Mouse (Mus musculus) cerebellum, adult 11-12 months (tissue): ENCODE data around the gene Plekha5.
"Not testable (repeated sequence)": the region's sequence is repeated elsewhere in the genome, so short reads cannot be mapped to it uniquely, and the experiment has no call there.

Experiments
- DNase-seq: peaks from one replicate; pipeline ENCODE4 v3.0.0; 2022

Gene Plekha5

DNA sequence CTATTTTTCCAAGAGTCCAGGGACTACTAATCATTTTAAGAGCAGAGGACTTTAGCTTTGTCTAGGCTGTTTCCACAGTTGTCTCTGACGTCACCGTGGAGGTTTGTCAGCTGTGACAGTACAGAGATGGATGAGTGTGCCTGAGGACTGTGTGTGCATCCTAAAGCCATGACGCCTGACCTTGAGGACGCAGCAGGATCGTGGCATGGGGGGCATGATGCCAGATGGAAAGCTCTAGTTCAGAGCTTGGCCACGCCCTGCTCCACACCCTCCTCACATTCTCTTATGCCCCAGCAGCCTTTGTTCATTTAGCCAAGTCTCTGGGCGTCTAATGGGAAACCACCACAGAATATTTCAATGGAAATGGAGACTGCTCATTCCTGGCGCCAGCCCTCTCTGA, 111.7 kb downstream of the Plekha5 start:
- DNase-seq, result no peak

DNA sequence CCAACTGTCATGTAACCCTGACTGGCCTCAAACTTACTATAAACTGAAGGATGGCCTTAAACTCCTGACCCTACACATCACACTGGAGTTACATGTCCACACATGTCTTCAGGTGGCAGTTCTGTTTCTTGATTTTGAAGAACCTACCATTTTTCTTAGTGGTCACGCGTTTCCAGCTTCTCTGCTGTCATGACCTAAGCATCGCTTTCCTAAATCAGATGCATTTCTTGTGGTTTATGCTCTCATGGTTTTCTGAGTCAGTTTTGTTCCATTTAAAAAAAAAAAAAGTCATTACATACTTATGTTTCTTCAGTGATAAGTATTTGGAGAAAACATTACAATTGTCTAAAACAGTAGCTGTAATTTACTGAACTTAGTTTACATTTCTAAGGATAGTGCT, 118.1 kb downstream of the Plekha5 start:
- no peak for DNase-seq

GRCm38 (mm10) chr6:140543005-140543794, 119.3 kb downstream of the Plekha5 start:
- no peak for DNase-seq

GRCm38 (mm10) chr6:140546095-140546494, 122.2 kb downstream of the Plekha5 start:
- DNase-seq, result no peak

DNA sequence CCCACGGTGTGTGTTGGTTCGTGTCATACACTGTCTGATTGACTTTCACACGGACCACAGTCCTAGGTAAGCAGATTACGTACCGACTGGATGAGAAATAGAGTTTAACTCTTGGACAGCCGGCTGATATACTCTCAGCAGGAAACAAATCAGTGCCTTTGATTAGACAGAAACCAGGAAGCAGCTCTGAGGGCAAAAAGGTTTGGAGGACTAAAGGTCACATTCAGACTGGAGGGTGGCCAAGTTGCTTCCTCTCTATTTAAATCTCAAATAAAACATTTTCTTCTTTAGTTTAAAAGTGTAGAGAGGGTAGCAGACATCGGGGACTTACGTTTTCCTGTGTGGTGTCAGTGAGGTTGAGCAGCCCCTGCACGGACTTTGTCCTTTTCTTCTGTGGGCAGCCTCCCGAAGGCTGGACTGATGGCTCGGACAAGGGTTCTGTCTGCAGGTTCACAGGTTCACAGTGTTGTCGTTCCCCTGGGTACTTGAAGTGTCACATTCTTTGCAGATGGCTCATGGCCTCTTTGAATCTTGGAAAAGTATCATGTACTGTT, 122.9 kb downstream of the Plekha5 start:
- no peak for DNase-seq

GRCm38 (mm10) chr6:140547203-140547944, 123.5 kb downstream of the Plekha5 start:
- DNase-seq, result no peak

DNA sequence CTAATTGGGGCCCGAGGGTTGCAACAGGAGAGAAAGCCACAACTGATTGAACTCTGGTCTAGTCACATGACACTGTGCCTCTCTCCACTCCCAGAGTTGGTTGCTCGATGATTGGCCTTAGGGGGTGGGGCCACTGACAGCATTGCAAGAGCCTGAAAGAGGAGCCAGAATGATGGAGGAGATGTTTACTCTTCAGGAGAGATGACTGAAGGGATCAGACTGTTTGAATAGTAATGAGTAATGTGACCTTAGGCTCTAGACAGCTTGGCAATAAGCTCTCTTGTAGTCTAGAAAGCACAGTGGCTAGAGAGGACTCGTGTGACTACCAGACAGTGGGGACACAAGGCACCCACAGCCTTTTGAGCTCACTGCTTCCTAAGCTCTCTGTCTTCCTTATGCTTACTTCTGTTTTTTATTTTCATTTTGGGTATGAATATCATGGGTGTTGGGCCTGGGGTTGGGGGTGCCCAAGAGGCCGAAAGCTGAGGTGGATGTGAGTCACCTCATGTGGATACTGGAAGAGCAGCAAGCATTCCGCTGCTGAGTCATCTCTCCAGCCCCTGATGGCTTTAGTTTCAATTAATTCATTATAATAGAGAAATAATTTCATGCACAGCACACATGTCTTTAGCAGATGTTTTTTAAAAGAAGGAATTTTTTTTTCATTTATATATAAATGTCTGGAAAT, 124.4 kb downstream of the Plekha5 start:
- no peak for DNase-seq

GRCm38 (mm10) chr6:140550741-140551140, 126.9 kb downstream of the Plekha5 start:
- peak; percentile 56 for DNase-seq

- DNase-seq, result peak; percentile 46
These were observed 130.4 kb downstream of the Plekha5 start for GRCm38 (mm10) chr6:140554261-140554660.

- DNase-seq, result no peak
These were observed 135.6 kb downstream of the Plekha5 start for GRCm38 (mm10) chr6:140559411-140559810.

GRCm38 (mm10) chr6:140561151-140561916, 137.5 kb downstream of the Plekha5 start:
- no peak for DNase-seq

DNA sequence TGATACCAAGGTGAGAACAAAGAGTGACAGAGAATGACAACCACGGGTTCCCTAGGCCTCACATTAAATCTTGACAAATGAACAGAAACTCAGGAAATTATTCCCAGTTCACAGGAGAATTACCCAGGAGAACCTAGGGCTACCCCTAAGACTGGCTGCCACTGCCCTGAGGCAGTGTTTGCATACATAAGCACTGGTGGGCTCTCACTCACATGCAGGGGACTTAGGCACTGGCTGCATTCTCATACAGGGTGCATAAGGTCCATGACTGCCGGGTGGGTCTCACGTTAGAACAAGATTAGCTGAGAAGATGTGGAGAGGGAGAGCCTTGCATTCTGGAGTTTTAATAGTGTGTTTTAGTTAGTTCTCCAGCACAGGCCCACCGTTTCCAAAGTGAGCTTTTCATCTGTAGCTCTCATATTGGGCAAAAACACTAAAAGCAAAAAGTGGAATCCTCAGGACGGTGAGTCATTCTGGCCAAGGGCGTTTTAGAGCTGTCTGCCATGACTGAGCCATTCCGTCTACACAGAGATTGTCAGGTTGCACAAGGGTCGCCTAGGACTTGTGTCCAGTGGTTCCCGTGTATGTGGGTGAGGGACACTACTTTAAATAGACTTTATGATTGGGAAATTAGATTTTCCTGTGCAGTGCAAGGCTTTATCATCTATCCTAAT, 138.2 kb downstream of the Plekha5 start:
- DNase-seq, result no peak

DNA sequence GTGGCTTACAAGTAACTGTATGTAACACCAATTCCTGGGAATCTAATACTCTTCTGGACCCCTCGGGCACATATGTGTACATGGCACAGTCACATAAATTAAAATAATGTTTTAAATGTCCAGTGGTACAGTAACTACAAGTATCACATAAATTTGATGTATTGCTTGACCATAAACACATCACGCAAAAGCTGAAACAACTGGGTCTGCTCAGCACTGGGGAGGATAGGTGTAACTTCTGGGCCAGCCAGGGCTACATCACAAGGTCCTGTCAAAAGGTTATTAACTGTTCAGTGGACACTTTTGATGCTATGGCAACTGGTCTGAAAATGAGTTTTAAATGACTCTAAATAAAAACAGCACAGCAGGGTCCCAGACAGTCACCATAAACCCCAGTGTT, 143.3 kb downstream of the Plekha5 start:
- no peak for DNase-seq

GRCm38 (mm10) chr6:140567897-140568296, 144.0 kb downstream of the Plekha5 start:
- no peak for DNase-seq

DNA sequence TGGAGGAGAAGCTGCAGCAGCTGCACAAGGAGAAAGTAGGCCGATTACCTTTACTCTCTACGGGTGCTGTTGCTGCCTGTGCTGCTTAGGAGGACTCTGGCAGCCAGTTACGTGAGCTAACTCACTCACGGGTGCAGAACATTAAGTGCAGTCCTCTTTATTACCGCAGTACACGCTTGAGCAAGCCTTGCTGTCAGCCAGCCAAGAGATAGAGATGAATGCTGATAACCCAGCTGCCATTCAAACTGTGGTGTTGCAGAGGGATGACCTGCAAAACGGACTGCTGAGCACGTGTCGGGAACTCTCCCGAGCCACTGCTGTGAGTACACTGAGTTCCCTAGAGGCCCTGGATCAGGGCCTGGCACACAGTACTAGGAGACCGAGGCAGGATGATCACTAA, 146.3 kb downstream of the Plekha5 start:
- peak; percentile 56 for DNase-seq

- no peak for DNase-seq
These were observed 151.1 kb downstream of the Plekha5 start for GRCm38 (mm10) chr6:140574943-140575342.

DNA sequence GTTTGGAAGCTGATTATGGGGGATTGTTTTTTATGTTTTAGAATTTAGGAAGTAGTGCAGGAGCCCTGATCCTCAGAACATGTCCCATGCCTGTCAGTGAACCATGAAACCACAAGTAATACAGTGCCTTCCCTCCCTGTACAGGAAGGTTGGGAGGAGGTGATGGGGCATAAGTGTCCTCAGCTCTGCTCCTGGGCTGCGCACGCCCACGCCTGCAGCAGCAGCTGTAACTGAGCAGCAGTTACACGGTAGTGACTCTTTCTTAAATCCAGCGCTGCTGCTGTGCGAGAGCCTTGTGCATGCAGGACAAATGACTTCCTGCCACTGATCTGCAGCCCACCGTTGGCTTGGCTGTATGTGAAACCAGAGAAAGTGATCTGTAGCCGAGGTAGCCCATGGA, 152.3 kb downstream of the Plekha5 start:
- DNase-seq, result no peak

GRCm38 (mm10) chr6:140576961-140577821, 153.3 kb downstream of the Plekha5 start:
- DNase-seq, result no peak

DNA sequence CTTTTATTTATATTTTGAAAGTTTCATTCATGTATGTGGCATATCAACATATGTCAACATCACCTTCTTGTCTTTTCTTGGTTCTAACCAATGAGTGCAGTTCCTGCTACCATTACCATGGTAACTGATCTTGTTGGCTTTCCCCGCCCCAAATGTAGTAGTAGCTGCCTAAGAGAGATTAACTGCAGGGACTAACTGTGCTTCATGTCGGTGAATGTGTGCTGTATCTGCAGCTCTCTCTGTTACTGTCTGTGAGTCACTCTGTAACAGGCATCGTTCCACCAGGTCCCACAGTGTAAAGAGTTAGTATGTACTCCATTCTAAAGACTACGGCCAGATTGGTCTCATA, 153.9 kb downstream of the Plekha5 start:
- DNase-seq, result no peak

GRCm38 (mm10) chr6:140578985-140579384, 155.1 kb downstream of the Plekha5 start:
- DNase-seq, result not testable (repeated sequence)

DNA sequence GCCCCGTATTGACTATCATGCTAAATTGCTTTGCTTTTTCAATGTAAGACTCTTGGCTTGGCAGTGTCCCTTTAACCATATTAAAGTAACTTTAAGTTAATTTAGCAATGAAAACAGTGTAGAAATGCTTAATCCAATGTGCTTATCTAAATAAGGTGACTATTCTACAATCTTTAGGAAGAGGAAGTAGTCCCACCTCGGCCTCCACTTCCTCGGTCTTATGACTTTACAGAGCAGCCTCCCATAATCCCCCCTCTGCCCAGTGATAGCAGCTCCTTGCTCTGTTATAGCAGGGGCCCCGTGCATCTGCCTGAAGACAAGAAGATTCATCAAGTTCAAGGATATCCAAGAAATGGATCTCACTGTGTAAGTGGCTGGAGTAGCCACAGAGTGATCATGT, 156.3 kb downstream of the Plekha5 start:
- no peak for DNase-seq
